Mouse (Mus musculus) right cerebral cortex, postnatal 4 days (tissue): ENCODE measurements around the gene Clec2i.
"Not testable (repeated sequence)": the region's sequence is repeated elsewhere in the genome, so short reads cannot be mapped to it uniquely, and the experiment has no call there.

ENCODE experiments used
- DNase-seq: peaks from one replicate; pipeline ENCODE4 v3.0.0-alpha.2; 2022

The Clec2i gene

DNA sequence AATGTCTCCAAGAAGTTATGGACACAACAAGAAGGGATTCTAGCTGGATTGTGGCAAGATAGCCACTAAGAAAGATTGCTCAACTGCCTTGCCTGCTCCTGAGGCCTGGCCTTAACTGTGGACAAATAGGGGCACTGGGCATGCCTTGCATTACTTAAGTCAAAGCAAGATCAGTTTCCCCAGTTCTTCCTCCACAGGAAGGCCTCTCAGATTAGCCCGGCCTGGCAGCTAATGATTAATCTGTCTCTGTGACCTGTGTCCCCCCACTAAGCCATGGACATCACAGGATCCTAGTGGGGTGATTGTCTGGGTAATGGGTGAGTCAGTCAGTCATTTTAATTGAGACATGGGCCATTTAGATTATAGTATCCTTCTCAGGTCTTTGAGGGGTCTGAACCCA is 31.9 kb upstream of the Clec2i start:
- DNase-seq = no peak

DNA sequence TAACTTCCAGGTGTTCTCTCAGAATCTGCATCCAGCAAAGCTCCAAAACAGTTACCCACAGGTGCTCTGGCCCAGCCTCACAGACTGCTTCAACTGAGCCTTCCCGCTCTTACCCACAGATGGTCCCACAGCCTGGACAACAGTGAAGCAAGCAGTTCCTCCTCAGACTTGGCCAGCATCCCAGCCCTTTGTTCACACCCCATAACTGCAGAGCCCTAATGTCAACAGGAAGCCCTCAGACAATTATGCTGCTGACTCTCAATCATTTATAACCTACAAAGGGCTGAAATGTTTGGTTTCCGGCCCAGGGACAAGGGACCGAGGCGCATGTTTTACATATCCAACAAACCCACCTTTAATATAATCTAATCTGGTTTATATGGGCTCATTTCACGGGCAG is 31.1 kb upstream of the Clec2i start:
- DNase-seq = peak; percentile 47

DNA sequence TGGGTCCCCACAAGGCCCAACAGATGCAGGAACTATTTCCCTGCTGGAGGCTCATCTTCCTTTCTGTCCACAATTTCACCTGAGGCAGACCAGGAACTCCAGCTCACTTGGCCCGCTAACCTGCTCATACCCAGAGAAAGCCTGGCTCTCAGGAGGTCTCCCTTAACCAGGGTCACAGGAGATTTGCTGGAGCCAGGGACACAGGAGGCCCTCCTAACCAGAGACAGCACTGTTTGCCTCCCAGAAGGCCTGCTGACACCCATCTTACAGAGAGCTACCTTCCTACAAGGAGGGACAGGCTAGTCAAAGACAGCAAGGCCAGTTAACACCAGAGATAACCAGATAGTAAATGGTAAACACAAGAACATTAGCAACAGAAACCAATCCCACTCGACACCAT is 29.4 kb upstream of the Clec2i start:
- no peak for DNase-seq

DNA sequence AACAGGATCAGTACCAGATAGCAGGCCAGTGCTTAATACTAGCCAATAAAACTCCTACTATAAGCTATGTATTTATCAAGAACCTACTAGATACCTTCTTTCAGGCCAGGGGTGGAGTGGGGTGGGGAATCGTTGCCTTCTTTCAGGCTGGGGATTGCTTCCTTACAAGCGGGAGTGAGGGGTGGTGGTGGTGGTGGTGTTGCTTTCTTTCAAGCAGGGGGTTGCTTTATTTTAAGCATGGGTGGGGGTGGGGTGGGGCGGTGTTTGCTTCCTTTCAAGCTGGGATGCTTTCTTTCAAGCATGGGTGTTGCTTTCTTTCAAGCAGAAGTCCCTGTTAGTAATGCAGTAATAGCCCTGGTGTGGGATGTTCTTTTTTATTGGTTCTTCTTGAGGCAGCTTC is 18.5 kb upstream of the Clec2i start:
- DNase-seq = no peak

DNA sequence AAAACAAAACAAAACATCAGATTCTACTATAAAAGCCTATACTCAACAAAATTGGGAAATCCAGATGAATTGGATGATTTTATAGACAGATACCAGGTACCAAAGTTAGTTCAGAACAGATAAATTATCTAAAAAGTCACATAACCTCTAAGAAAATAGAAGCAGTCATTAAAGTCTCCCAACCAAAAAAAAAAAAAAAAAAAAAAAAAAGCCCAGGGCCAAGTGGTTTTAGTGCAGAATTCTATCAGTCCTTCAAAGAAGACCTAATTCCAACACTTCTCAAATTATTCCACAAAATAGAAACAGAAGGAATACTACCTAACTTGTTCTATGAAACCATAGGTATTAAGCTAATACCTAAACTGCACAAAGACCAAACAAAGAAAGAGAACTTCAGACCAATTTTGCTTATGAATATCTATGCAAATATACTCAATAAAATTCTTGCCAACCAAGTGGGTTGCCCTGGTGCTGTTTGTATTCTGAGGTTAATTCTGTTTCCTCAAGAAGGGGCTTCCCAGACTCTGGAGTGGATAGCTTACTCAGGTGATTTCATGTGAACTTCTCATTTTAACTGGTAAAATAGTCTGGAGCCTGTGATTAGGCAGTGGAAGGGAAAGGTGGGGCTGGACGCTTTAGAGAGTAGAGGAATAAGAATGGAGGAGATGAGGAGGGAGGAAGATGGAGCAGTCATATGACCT is 15.3 kb upstream of the Clec2i start:
- DNase-seq = no peak

DNA sequence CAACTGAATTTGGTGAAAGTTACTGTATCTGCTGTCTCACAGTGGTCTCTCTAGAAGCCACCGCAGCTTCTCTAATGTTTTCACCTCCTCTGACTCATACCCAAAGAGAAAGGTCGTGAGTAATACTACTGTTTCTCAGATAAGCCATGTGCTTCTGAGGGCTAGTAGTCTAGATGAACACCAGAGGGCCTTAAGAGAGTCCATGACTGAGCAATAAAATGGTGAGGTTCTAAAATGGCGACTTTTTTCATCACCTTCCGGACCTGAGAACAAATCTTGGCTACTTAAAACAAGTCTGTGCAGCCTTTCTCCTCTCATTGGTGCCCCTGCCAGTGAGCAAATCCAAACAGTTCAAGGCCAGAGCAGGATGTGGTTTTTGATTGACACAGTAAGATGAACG is 1.4 kb downstream of the Clec2i start:
- DNase-seq = no peak

DNA sequence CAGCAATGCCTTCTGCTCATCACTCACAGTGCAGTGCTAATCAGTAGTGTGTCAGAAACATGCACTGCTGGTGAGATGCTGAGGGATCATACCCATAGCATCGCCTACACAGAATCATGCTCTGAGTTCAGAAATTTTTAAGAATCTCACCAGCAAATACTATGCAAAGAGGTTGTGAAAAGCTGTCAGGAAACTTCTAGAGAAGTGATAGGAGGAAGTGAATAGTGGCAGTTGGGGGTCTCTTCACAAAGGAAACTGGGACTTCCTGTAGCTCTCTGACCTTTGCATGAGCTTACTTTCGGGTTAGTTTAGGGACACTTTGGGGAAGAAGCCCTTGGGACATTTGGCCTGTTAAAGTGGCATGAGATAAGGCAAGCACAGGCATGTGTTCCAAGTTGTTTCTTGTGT is 3.6 kb downstream of the Clec2i start, which contains the start of gene BC035044:
Gene BC035044 (minus strand): TSS at position 179 of the 408 bp plus-strand sequence.
- no peak for DNase-seq

DNA sequence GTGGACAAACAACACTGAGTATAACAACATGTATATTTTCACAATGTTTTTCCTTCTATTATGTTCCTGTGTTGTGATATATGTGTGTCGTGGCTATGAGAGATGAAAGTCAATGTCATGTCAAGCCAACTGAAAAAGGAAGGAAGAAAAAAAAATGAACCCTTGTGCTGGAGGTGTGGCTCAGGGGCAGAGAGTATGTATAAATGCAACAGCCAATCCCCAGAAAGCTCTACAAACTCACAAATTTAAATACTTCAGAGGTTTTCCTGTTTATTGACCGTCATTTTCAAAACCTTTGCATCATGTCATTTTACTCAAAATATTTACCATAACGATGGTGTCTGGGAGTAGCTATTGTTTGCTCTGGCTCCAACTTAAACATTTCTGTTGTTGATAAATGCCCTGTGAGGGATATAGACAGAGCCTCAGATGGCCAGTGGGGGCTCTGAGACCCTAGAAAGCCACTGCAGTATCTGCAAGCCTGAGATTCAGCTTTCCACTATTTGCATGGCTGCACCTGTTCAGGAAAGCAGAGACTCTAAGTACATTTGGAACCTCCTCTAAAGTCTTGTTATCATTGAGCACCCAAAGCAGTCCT is 8.1 kb downstream of the Clec2i start:
- DNase-seq = no peak

DNA sequence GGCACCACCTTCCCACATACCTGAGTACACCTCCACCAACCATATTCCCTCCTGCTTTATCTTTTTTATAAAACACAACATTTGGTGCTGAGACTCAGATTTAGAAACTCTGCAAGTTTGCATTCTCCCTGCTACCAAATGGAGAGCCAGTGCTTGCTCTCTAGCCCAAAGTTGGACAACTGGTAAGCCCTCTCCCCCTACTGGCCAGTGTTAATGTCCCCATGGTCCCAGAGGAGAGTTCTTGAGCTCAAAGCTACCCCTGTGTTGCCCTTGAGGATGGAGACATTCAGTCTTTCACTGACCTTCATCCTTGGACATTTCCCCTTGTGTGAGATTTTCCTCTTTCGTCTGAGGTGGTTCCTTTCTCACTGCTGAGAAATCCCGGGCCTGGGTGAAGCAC is 12.7 kb downstream of the Clec2i start:
- DNase-seq = no peak

DNA sequence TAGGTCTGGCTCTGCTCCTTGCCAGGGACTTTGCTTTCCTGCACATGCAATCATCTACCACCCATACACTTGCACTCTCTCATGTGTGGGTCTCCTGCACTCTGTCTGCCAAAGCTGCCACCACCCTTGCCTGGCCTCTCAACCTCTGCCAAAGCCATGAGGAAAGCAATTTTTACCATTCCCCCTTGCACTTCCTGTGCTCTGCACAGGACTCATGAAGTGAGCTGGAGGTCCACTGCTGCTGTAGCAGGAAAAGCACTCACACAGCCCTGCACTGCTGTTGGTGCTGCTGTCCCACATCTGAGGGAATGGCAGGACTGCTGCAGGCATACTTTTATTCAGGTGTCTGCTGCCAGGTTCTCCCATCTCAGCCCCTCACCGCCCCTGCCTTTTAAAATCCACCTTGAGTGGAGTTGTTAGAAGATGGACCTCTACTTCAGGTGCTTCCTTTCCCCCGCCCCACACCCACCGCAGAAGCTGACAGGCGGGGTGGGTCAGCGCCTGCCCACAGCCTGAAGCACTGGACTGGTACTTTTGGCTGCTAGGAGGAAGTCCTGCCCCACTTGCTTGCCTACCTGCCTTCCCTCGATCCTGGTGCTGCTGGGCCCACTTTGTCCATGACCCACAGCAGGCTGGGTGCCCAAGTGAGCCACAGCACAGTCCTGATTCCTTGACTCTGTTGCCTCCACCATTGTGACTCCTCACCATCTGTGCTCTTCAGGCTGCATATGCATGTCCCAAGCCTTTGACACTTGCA is 13.6 kb downstream of the Clec2i start:
- DNase-seq = not testable (repeated sequence)

DNA sequence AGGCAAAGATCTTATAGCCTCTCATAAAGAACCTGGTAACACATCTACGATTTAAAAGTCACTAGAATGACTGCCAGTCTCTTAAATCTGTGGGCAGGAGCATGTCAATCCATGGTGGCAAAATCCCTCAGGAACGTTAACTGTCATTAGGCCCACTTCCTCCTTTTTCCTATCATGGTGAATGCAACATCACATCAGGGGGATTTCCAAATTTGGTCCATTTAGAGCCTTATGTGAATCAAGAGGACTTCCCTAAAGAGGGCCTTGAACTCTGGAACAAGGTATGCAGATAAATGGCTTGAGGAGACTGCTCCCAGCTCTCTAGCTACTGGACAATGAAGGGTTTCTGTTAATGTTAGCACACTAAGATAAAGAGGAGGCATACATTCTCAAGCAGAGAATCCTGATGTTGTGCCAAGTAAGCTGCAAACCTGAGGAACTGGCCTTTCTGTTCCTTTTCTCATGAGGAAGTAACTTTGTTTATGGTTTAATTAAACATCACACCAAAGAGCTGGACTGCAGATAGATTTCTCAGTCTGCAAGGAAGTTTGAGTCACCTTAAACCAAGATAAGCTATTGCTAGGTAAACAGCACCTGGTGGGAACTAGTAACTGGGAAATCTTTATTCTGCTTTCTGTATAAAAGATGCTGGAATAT is 26.3 kb downstream of the Clec2i start:
- DNase-seq = no peak

DNA sequence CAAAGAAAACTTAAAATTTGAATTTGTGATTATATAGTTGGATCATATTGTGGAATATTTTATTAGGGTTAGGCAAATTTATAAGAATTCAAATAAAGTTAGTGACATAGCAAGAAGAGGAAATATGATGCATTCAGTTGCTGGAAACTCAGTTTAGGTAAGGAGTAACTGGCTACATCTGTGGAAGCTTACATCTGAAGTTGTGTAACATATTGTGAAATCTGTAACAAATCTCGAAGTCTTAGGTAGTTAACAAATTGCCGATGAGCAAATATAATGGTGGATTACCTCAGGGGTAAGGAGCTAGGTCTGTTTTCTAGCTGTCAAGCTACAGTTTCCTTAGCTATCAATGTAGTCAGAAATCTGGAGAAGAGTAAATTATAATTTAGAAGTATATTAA is 29.9 kb downstream of the Clec2i start:
- DNase-seq = no peak

DNA sequence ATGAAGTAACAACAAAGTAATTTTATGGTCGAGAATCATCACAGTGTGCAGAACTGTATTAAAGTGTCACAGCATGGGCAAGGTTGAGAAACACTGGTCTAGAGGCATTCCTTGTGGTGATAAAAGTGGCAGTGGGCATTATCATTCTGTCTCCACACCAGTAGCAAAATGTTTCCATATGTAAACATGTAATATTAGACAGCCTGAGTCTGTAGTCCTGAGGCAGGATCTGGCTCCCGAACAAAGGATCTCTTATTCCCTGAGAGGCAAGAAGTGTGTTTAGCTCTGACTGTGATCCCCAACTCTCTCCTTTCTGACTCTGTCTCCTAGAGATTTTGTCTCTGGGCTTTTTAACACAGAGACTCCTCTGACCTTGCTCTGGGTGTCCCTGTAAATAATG is 45.7 kb downstream of the Clec2i start:
- no peak for DNase-seq

DNA sequence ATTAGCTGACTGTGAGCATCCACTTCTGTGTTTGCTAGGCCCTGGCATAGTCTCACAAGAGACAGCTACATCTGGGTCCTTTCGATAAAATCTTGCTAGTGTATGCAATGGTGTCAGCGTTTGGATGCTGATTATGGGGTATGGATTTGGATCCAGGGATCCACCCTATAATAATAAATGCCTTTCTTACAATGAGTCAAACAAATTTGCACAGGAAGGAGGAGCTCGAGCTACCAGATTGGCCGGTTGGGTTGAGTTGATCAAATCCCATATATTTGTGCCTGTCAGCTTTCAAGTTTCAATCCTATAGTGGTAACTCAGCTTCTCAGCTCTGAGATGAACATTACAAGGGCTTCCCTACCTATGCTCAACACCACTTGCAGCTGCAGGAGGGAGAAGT is 46.7 kb downstream of the Clec2i start, which contains the start of gene Clec2g:
Gene Clec2g (plus strand): TSS at position 301 of the 400 bp plus-strand sequence.
- DNase-seq = not testable (repeated sequence)

DNA sequence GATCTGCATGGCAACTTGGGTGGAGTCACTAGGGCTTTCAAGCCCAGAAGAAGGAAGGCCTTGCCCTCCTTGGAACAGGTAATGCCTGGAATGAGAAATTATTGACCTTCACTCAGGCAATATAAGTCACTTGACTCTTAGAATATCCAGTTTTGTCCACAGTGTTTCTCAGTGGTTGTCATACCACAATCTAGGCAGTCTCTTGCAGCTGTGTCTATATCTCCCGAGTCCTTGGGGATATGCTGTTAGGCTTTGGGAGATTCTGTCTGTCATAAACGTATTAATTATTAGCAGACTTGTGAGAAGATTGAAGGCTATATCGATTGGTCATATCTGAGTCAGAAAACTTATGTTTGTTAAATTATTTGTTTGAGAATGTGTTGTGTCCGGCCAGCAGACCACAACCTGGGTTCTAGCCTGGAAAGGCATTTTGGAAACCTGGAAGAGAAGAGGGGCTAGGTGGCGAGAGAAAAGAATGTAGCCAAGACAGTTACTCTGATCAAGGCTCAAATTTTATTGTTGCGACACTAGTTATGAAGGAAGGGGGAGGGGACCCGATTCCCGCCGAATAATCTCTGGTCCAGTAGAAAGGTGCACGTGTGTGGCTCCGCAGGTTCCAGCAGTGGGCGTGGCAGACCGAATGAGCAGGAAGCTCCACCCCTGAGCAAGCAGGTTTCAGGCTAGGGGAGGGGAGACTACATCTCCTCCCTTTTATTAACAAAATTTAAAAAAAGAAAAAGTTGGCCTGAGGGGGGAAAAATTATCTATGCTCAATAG is 48.7 kb downstream of the Clec2i start:
- DNase-seq = not testable (repeated sequence)

DNA sequence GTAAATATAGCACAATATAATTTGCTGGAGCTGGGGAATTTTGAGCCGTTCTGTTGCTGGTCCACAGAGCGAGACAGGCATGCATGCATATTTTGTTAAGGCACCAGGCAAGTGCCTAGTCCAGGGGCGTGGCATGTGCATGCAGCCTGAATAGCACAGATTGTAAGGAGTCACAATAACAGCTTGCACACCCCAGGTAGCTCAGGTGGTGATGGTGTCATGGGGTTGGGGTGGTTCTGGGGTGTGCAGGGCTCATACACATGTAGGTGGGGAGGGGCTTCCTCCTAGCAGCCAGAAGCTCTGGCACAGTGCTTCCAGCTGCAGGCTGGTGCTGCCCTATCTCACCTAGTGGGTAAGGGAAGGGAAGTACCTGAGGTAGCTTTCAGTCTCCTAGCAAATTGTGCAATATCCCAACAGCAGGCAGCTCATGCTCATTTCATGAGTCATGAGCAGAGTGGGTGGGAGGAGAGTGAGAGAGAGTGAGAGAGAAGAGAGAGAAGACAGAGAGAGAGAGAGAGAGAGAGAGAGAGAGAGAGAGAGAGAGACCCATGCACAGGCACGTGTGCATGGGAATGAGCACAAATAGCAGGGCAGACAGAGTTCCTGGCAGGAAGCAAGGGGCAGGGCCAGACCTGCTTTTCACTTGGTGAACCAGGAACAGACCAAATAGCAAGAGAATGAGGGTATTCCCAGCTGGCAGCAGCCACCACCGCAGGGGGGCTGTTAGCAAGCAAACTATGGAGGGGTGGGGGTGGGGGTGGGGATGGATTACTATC is 54.4 kb downstream of the Clec2i start:
- no peak for DNase-seq

DNA sequence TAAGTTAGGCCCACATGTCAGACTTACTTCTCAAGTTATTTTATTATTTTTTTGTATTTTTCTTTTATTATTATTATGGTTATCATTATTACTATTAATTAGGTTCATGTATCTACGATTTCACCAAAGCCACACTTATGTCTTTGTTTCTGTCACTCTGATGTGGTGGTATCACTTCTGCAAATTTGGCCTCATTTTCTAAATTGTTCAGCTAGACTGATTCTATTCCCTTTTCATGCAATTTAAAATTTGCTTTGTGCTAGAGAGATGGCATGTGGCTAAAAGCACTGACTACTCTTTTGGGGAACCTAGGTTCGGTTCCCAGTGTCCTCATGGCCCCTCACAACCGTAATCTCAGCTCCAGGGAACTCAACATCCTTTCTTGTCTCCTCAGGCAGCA is 58.2 kb downstream of the Clec2i start:
- DNase-seq = no peak
